Mouse (Mus musculus): ENCODE measurements around the gene Taar4.

The Taar4 gene

DNA sequence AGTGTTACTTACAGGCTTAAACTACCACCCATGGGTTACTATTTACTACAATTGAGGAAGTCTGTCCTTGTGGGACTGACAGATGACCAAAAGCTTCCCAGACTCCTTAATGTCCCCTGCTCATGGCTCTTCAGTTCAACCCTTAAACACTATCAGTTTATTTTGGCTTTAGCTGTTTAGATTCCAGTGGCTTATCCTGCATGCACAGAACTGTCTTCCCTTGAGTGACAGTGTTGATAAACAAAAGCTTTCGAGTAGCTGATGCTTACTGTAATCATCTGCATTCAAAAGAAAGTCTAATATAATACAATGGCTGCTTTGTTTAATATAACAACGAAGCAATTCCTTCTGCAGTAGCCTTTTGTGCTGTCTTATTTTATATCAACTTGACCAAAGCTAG lies 46.7 kb downstream of the Taar4 start:
- no peak for DNase-seq (ENCODE audit: low read depth, low spot score)

DNA sequence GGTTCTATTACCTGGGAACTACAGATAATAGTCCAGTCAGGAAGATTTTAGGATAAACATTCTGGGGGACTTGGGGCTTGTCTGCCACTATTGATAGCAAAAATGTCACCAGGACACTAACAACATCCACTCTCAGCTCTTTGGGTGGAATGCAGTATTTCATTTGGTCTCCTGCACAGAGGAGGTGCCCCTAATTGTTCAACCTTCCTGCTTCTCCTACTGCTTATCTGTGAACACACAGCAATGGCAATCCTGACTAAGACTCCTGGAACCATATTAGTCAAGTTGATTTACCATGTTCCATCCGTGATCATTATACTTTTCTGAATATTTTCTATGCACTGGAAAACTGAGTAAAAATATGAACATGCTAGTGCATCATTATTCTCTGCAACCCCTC lies 47.8 kb downstream of the Taar4 start:
- no peak for DNase-seq (ENCODE audit: low read depth, low spot score)

Measured in mesoderm, embryonic 11.5 days (tissue).